Comparison of ENCODE assay signal across 22 mouse cellular contexts in genomic region chr19:53724053-53724452, GRCm38 (mm10). TPM values are rescaled to one million over a fixed set of nuclear protein-coding genes. Genes with fewer than 3 reads are reported as not detected.
A peak's percentile ranks its signal among the peaks of the same experiment; 100 is the strongest.
DNase-seq lines count a peak whose midpoint lies in the region; TF ChIP-seq lines count a peak whose summit lies in the region.
"Had no signal": no experiment of that assay in that cellular context is flagged by ENCODE, and none has a peak within 500 bp of the region (broad histone marks: within the 10 kb centered on the region; RNA-seq: fewer than 3 reads in every experiment).

No protein-coding gene starts in this region.

- intact Hi-C loops in heart, adult 2 months (cut with DNase I) = no loop called here
- intact Hi-C loops in heart, postnatal 36 days (cut with DNase I) = no loop called here

- H3K79me2 ChIP-seq in heart, adult 2 months (replicated peaks; ENCODE audit: control insufficient read depth, insufficient read depth, low read length) = no peaks in the 10 kb centered on the region

- no peak overlapping the region for H3K9ac ChIP-seq in heart, adult 2 months (ENCODE audit: low read depth, low read length)
- H3K9ac ChIP-seq: embryonic facial prominence, embryonic 13.5 days; embryonic facial prominence, embryonic 15.5 days; forebrain, embryonic 12.5 days had no signal

- no peak for DNase-seq in heart, adult 2 months
- no peak for DNase-seq in heart, postnatal 36 days
- peak; percentile 54 for DNase-seq in ES-CJ7 (ENCODE audit: low read depth, low spot score)
- peak; percentile 70 for DNase-seq in R1 (ENCODE audit: low read depth, low spot score)
- no peak for DNase-seq in urinary bladder, postnatal 10 days (ENCODE audit: low spot score)
- DNase-seq: adrenal gland, adult 2 months; adrenal gland, postnatal 10 days; adrenal gland, postnatal 25 days; cerebellum, adult 11 months; cerebellum, adult 18-20 months; cerebellum, adult 8-10 months; cerebellum, adult 9-11 months; cerebellum, postnatal 14 days; cerebellum, postnatal 36 days; embryo, embryonic 11 days had no signal

- no peak for TF ChIP-seq EP300 in heart, adult 2 months (IDR thresholded peaks at IDR 0.05; ENCODE audit: insufficient read depth, low read depth, low read length)

- H3K4me1 ChIP-seq in heart, adult 2 months (ENCODE audit: control insufficient read depth, insufficient read depth, low read length) = peaks cover 7% of the 10 kb centered on the region; the same call in 1 of the 2 replicates
- H3K4me1 ChIP-seq: forebrain, embryonic 12.5 days had no signal

- H3K27ac ChIP-seq in heart, adult 2 months = peak overlapping the region; percentile 93
- H3K27ac ChIP-seq: embryonic facial prominence, embryonic 13.5 days; embryonic facial prominence, embryonic 15.5 days; forebrain, embryonic 10.5 days; forebrain, embryonic 12.5 days had no signal

- TF ChIP-seq POLR2A in heart, adult 2 months (IDR thresholded peaks at IDR 0.05; ENCODE audit: insufficient read depth, low read depth, low read length) = no peak

- WGBS in heart, adult 2 months = 64% methylated on average over 5 of the region's 5 CpGs

- no peak overlapping the region for H3K4me3 ChIP-seq in heart, adult 2 months
- H3K4me3 ChIP-seq: embryonic facial prominence, embryonic 13.5 days; embryonic facial prominence, embryonic 15.5 days; erythroblast, embryonic 14.5 days; forebrain, embryonic 10.5 days; forebrain, embryonic 12.5 days had no signal

- no peak for TF ChIP-seq CTCF in heart, adult 2 months (IDR thresholded peaks at IDR 0.05)

- peaks cover 12% of the 10 kb centered on the region for H3K36me3 ChIP-seq in heart, adult 2 months (ENCODE audit: control insufficient read depth, insufficient read depth, low read length)
- H3K36me3 ChIP-seq: embryonic facial prominence, embryonic 13.5 days; embryonic facial prominence, embryonic 15.5 days; forebrain, embryonic 10.5 days; forebrain, embryonic 12.5 days; G1E had no signal

- H3K27me3 ChIP-seq in heart, adult 2 months (ENCODE audit: control insufficient read depth, insufficient read depth, low read length) = no peaks in the 10 kb centered on the region
- H3K27me3 ChIP-seq: embryonic facial prominence, embryonic 13.5 days; embryonic facial prominence, embryonic 15.5 days; forebrain, embryonic 12.5 days; Patski had no signal

RNA-seq across cellular contexts. Expression of gene Rbm20, which starts 46.9 kb away (rescaled TPM):
- total RNA-seq in heart, adult 2 months (2021) = 100 to 1,000 TPM; 194 to 231 TPM
- 143 and 161 TPM in 2 replicates for polyA plus RNA-seq in heart, adult 2 months (2012; rRNA removed)
- total RNA-seq in heart, postnatal 36 days (2021) = 100 to 1,000 TPM; 216 to 224 TPM
- polyA plus RNA-seq: erythroblast, embryonic 14.5 days had no signal

Comparison
In these comparisons a context has a peak if more than half of its experiments do, and no peak if none do; other contexts are left out.
1. DNase-seq: peak in ES-CJ7 (single experiment) and R1 (single experiment); none in heart, adult 2 months (0 of 2), heart, postnatal 36 days (0 of 2) and urinary bladder, postnatal 10 days (single experiment).